Mouse (Mus musculus): Measurements from ENCODE around the gene Fbxo9.

Gene Fbxo9

DNA sequence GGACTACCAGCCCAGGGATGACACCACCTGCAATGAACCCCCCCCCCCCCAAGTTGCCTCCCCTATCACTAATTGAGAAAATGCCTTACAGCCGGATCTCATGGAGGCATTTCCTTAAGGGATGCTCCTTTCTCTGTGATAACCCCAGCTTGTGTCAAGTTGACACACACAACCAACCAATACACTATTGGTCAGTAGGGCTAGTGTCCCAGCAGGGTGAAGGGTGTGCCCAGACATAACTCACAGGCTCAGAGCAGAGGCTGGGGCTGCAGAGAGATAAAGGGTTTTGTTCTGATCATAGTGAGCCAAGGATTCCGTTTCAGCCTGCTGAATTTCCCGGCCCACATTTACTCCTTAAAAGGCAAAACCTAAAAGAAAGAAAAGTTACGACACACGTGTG, 38.4 kb downstream of the Fbxo9 start:
- no peak for DNase-seq (ENCODE audit: low spot score in 2 of 2)

GRCm38 (mm10) chr9:78064121-78064520, 44.7 kb downstream of the Fbxo9 start:
- no peak for DNase-seq (ENCODE audit: low spot score in 2 of 2)

DNA sequence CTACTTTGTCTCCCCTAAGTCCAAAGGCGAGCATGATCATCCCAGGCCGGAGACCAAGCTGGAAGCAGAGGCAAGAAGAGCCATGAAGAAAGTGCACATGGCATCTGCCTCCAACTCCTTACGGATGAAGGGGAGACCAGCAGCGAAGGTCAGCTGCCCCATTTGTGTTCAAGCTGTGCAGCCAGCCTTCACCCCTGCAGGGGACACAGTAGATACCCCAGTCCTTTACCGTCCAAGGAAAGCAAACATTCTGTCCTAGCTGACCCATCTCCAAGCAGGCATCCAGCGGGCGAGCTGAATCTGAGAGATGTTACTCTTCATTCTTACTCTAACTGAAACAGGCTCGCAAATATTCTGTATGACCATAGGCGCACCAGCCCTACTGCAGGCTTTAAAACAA, 46.5 kb downstream of the Fbxo9 start:
- DNase-seq (ENCODE audit: low spot score in 2 of 2) = no peak

- DNase-seq (ENCODE audit: low spot score in 2 of 2) = no peak
Measured at GRCm38 (mm10) chr9:78059525-78060120, 49.2 kb downstream of the Fbxo9 start.

DNA sequence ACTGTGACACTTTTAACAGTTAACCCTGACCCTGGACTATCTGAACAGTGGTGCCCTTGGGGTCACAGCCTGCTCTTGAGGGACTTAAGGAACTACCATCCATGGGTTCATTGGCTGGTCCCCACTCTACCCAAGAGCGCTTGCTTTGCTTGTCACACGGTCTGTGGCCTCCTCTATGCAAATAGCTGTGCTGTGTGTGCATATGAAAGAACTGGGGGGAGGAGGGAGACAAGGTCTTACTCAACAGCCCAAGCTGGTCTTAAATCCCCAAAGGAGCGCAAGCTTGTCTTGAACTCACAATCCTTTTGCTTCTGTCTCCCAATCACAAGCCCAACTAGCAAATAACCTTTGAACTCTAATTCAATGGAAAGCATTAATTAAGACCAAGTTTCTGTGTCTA, 54.6 kb downstream of the Fbxo9 start:
- no peak for DNase-seq (ENCODE audit: low spot score in 2 of 2)

DNA sequence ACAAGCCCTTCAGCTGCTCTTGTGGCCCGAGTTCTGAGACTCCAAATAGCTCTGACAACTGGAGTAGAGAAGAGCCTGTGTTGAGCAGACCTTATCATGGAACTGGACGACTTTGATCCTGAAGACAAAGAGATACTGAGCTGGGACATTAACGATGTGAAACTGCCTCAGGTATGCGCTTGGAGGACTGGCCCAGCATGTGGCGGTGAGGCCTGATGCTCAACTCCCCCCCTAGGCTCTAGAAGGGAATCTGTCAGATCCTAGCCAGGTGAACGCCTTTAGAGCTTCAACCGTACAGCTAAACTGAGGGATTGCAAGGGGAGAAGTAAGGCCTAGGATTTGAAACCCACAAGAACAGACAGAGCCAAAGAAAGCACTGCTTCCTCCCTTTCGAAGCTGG, 55.0 kb downstream of the Fbxo9 start:
- DNase-seq (ENCODE audit: low spot score in 2 of 2) = no peak

GRCm38 (mm10) chr9:78051677-78052076, 57.2 kb downstream of the Fbxo9 start, which contains the start of gene Gcm1:
Gcm1 (plus strand) TSS chr9:78051924.
- DNase-seq (ENCODE audit: low spot score in 2 of 2) = no peak

GRCm38 (mm10) chr9:78050452-78050970, 58.4 kb downstream of the Fbxo9 start:
- DNase-seq (ENCODE audit: low spot score in 2 of 2) = no peak

DNA sequence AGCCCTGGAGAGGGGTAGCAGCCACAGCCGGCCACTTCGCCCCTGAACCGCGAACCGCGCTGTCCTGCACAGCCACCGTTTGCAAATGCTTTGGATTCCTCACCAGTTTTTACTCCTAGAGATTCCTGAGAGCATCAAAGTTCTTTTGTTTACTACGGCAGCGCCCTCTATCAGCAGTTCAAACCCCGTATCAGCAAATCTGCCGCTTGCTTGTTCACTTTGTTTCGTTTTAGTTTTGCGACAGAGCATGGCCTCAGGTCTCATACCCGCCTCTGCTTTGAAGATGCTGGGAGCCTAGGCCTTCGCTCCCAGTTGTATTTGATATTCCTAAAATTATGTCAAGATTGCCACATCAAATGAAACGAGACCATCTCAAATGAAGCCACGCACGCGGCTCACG, 62.1 kb downstream of the Fbxo9 start:
- DNase-seq (ENCODE audit: low spot score in 2 of 2) = no peak

DNA sequence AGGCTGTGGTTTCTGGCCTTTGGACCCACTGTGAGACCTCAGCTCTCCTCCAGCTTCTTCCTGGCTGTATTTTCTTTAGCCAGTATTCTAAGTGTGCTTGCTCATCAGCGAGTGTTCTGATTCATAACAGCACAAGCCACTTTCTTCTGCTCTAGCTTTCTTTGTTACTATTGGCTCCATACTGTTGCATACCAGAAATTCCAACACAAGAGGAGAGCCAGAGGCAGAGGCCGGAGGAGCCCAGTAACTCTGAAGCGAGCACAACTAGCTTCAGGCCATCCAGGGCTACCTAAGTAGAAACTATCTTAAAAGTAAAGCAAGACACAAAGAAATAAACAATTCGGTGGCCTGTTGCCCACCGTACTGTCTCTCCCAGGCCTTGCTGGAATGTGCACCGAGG, 63.7 kb downstream of the Fbxo9 start:
- no peak for DNase-seq (ENCODE audit: low spot score in 2 of 2)

- DNase-seq (ENCODE audit: low spot score in 2 of 2) = peak; percentile 49 to 69
Measured at GRCm38 (mm10) chr9:78038755-78039489, 69.9 kb downstream of the Fbxo9 start.

GRCm38 (mm10) chr9:78035831-78036230, 73.0 kb downstream of the Fbxo9 start:
- DNase-seq (ENCODE audit: low spot score in 2 of 2) = no peak

DNA sequence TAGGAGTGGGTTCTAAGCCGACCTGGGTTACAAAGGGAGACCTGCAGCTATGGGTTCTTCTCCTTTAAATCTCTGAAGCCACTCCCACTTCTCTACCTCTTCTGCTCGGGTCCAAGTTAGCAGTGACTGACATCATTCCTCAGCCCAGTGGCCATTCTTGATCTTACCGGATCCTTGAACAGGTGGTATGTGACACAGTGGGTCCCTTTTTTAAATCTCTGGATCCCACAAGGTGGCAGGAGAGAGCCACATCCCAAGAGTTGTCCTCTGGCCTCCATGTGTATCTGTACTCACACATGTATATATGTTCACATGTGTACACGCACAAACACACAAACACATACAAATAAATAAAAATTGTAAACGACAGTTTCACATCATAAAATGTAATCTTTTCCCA, 73.6 kb downstream of the Fbxo9 start:
- no peak for DNase-seq (ENCODE audit: low spot score in 2 of 2)

GRCm38 (mm10) chr9:78032930-78033329, 75.9 kb downstream of the Fbxo9 start:
- DNase-seq (ENCODE audit: low spot score in 2 of 2) = no peak

Measured in spleen, postnatal 36 days (tissue).